Mouse (Mus musculus): ENCODE measurements at regions not wholly inside any gene's neighbourhood (a gene's known extent, or its start where the extent isn't known, plus 50 kb on each side); places are given as distances from the start of the nearest gene placed in this dataset.

DNA sequence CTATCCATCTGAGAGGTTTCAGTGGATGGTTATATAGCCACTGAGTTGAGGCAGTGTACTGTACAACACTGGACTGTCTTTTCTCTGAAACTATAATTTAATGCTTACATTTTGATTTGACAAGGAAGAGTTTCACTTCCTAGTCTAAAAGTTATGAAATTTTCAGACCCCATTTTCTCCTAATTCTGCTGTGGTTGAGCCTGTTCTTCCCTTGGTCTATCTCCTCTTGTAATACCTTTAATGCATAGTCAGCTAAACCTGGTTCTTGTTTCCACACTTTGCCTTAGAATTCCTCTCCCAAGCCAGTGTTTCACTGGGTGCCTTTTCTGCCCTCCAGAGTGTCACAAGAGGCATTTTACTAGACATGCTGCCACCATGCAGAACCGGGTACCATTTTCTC, 279.3 kb upstream of the Camk1g start:
- DNase-seq (ENCODE audit: low spot score), result no peak

GRCm38 (mm10) chr1:193647371-193648270, 277.5 kb upstream of the Camk1g start:
- DNase-seq (ENCODE audit: low spot score), result no peak

- no peak for DNase-seq (ENCODE audit: low spot score)
These were observed 274.4 kb upstream of the Camk1g start for GRCm38 (mm10) chr1:193644506-193644905.

DNA sequence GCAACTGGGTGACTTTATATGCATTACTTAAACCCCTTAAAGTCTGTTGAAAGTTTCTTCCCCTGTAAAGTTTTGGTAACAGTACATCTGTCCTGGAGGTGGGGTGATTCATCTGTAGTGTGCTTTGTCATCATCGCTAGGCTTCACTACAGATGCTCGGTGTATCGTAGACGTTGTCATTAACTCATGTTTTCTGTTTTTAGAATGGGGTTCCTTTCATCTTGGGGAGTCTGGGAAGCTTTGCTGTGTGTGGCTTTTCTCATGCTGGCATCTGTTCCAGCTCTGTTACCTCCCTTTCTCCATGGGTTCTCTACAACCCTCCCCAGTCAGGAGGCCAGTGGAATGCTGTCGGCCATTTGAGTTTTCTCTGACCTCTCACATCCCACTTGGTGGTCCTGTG, 266.4 kb upstream of the Camk1g start:
- no peak for DNase-seq (ENCODE audit: low spot score)

DNA sequence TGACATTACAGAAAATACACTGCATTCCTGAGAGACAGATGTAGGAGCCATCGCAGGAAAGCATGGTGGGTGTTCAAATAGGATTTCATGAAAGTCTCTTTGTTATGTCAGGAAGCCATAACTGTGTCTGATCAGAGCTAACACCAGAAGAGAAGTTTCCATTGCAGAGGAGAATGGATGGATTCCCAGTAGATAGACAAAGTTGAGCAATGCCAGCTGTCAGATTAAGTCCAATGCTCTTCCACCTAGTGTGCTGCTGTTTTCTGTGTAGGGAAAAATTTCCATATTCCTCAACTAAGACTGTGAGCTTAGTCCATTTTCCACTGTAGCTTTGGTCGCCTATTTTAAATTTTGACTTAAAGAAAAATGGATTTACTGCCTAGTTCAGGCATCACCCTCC, 262.0 kb upstream of the Camk1g start:
- DNase-seq (ENCODE audit: low spot score), result no peak

GRCm38 (mm10) chr1:193629887-193630286, 259.8 kb upstream of the Camk1g start:
- DNase-seq (ENCODE audit: low spot score), result peak; percentile 51

GRCm38 (mm10) chr1:193626924-193627849, 257.1 kb upstream of the Camk1g start:
- peak; percentile 15 for DNase-seq (ENCODE audit: low spot score)

- DNase-seq (ENCODE audit: low spot score), result peak; percentile 26
These were observed 255.2 kb upstream of the Camk1g start for GRCm38 (mm10) chr1:193625101-193625956.

GRCm38 (mm10) chr1:193623571-193623970, 253.5 kb upstream of the Camk1g start:
- no peak for DNase-seq (ENCODE audit: low spot score)

DNA sequence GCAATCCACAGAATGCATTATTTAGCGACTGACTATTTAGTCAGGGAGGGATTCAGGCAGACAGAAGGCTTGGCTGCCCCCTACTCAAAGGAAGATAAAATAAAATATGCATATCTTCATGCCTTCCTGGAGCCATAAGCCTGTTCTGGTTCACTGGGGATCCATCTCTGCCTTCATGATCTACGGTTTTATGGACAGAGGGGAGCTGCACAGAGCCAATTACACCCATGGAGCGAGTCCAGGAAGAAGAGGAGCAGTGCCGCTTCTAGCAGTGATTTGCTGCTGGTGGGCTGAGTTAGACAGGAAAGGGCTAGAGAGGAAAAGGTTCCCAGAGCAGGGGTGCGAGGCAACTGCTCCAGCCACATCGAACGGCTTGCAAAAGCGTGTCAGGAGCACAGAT, 248.2 kb upstream of the Camk1g start:
- no peak for DNase-seq (ENCODE audit: low spot score)

GRCm38 (mm10) chr1:193610471-193610870, 240.4 kb upstream of the Camk1g start:
- no peak for DNase-seq (ENCODE audit: low spot score)

DNA sequence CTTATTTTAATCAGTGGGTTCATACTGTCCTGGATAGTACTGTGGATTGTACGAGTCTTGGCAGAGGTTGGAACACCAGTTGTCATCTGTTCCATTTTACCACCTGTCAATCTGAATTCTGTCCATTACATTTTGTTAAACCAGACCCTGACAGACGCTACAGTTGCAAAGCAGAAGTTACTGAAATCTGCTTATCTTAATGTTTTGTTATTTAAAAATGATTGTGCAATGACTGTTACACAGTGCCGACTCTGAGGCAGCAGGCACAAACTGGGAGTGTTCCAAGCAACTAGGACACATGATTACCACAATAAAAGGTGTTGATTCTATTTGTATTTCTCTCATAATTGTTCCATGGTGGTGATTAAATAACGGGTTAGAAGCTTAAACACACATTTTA, 229.8 kb upstream of the Camk1g start:
- no peak for DNase-seq (ENCODE audit: low spot score)

DNA sequence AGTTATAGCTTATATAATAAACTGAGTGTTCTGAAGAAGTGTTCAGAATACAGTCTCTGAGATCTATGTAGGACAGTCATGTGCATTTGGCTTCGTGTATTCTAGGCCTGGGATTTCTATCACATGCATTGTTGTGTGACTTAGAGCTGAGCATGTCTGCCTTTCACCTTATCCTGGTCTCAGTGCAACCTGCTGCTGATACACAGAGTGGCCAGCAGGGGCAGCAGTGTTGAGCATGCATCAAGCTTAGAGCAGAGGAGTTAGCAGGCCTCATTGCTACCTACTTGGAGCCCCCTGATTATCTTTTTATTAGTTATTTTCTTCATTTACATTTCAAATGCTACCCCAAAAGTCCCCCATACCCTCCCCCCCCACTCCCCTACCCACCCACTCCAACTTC, 229.1 kb upstream of the Camk1g start:
- no peak for DNase-seq (ENCODE audit: low spot score)

DNA sequence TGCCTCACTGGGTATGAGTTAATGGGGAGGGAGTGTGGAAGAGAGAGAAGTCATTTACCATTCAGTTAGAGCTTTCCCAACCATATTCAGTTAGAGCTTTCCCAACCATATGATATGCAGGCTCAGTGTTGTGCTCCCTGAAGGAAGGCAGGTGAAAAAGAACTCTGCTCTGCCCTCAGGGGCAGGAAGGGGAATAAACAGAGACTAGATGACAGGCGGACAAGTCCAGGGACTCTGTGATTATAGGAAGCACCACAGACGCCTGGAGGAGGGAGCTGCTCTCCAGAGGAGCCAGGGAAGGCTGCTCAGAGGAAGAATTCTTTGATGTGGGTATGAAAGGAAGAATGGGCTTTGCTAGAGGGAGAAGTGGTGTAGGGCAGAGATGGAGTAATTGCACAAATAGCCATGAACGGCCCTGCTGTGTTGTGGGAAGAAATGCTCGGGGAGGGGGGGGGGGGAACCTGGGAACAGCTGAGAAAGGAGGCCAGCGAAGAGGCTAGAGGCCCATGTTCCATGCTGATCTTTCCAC, 220.3 kb upstream of the Camk1g start:
- DNase-seq (ENCODE audit: low spot score), result no peak

GRCm38 (mm10) chr1:193588477-193589464, 218.7 kb upstream of the Camk1g start:
- peak; percentile 35 for DNase-seq (ENCODE audit: low spot score)

- DNase-seq (ENCODE audit: low spot score), result no peak
These were observed 217.2 kb upstream of the Camk1g start for GRCm38 (mm10) chr1:193587317-193587716.

DNA sequence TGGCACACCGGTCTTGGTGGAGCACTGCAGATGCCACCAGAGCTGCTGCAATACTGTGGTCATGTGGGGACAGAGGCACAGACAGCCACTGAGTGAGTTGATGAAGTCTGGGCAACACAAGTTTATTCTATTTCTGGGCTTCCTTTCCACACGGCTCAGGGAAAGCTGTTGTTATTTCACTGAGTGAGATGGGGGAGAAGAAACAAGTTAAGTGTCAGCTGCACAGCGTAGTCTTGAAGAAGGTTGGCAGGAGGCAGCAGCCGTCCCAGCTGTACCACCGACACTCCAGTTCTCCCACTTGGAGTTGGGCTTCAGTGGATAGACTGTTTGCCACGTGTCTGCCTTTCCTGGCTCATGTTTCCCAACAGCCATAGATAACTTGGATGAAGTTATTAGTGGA, 216.8 kb upstream of the Camk1g start:
- peak; percentile 23 for DNase-seq (ENCODE audit: low spot score)

DNA sequence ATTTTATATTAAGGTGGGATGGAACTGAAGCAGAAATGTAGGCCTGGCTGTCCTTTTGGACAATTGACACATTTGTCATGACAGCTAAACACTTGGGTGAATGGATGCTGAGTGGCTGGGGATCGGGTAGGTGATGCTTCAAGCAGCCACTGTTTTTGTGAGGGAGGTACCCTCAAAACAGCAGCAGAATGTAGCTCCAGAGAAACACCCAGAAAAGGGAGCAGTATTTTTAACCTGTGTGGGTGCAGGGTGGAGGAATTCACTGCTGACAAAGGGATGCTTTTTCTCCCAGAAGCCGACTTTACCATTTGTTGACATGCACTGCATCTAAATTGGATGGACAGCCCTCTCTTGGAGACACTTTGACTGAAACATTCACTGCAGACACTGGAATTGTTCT, 213.7 kb upstream of the Camk1g start:
- no peak for DNase-seq (ENCODE audit: low spot score)

- DNase-seq (ENCODE audit: low spot score), result no peak
These were observed 210.3 kb upstream of the Camk1g start for GRCm38 (mm10) chr1:193580393-193580792.

DNA sequence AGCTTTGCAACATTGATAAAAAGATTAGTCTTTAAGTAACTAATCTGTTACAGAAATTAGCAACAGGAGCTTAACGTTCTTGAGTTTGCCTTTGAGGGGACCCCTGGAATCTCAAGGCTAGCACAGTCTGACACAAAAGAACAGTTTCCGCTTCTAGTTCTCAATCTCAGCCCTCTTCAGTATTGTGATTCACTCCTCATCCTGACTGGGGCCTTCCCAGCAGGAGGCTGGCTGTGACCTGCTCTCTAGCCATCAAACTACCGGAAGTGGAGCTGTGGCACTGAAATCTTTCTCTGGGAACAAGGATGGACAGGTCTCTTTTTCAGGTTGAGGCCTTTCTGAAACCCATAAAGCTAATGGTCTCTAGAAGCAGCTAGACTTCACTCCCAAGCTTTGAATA, 209.6 kb upstream of the Camk1g start:
- DNase-seq (ENCODE audit: low spot score), result no peak

Measured in heart, adult 8-10 months (tissue).